Mouse (Mus musculus): Measurements from ENCODE around the gene Dnaaf3. TPM values are rescaled to one million over a fixed set of nuclear protein-coding genes. Genes with fewer than 3 reads are reported as not detected.
A peak's percentile ranks its signal among the peaks of the same experiment; 100 is the strongest.

The Dnaaf3 gene
- total RNA-seq, 2 experiments from 2014 or later: 0.08 to 0.20 TPM

GRCm38 (mm10) chr7:4502421-4503090, 29.7 kb downstream of the Dnaaf3 start:
- DNase-seq: no peak
- intact Hi-C loops (cut with DNase I; ENCODE audit: low total_unique reads): no loop called here

- DNase-seq: peak; percentile 96
- intact Hi-C loops (cut with DNase I; ENCODE audit: low total_unique reads): no loop called here
These were observed 30.5 kb downstream of the Dnaaf3 start, which contains the start of gene Ppp1r12c for GRCm38 (mm10) chr7:4501558-4502397. TSS of gene Ppp1r12c (minus strand) at chr7:4501680.

GRCm38 (mm10) chr7:4500892-4501471, 31.3 kb downstream of the Dnaaf3 start:
- DNase-seq: peak; percentile 55
- intact Hi-C loops (cut with DNase I; ENCODE audit: low total_unique reads): no loop called here

- intact Hi-C loops (cut with DNase I; ENCODE audit: low total_unique reads): no loop called here
- DNase-seq: no peak
These were observed 33.2 kb downstream of the Dnaaf3 start for GRCm38 (mm10) chr7:4499034-4499433.

GRCm38 (mm10) chr7:4498251-4498650, 34.0 kb downstream of the Dnaaf3 start:
- peak; percentile 74 for DNase-seq
- intact Hi-C loops (cut with DNase I; ENCODE audit: low total_unique reads): no loop called here

GRCm38 (mm10) chr7:4497271-4497903, 34.9 kb downstream of the Dnaaf3 start:
- no peak for DNase-seq
- intact Hi-C loops (cut with DNase I; ENCODE audit: low total_unique reads): no loop called here

- DNase-seq: no peak
- intact Hi-C loops (cut with DNase I; ENCODE audit: low total_unique reads): no loop called here
These were observed 35.8 kb downstream of the Dnaaf3 start for GRCm38 (mm10) chr7:4496468-4496867.

- intact Hi-C loops (cut with DNase I; ENCODE audit: low total_unique reads): no loop called here
- DNase-seq: no peak
These were observed 38.3 kb downstream of the Dnaaf3 start for GRCm38 (mm10) chr7:4493991-4494390.

GRCm38 (mm10) chr7:4492284-4493224, 39.7 kb downstream of the Dnaaf3 start:
- intact Hi-C loops (cut with DNase I; ENCODE audit: low total_unique reads): no loop called here
- no peak for DNase-seq

- DNase-seq: no peak
- intact Hi-C loops (cut with DNase I; ENCODE audit: low total_unique reads): no loop called here
These were observed 40.9 kb downstream of the Dnaaf3 start for GRCm38 (mm10) chr7:4491308-4491707.

- intact Hi-C loops (cut with DNase I; ENCODE audit: low total_unique reads): no loop called here
These were observed 50.0 kb downstream of the Dnaaf3 start for GRCm38 (mm10) chr7:4482281-4482680.

GRCm38 (mm10) chr7:4479674-4480073, 52.6 kb downstream of the Dnaaf3 start:
- intact Hi-C loops (cut with DNase I; ENCODE audit: low total_unique reads): no loop called here

More at GRCm38 (mm10) chr7:4482281-4482680, 50.0 kb downstream of the Dnaaf3 start:
- DNase-seq: no peak

GRCm38 (mm10) chr7:4478796-4479291, 53.4 kb downstream of the Dnaaf3 start:
- intact Hi-C loops (cut with DNase I; ENCODE audit: low total_unique reads): no loop called here
- no peak for DNase-seq

More at GRCm38 (mm10) chr7:4479674-4480073, 52.6 kb downstream of the Dnaaf3 start:
- DNase-seq: no peak

- peak; percentile 73 for DNase-seq
- intact Hi-C loops (cut with DNase I; ENCODE audit: low total_unique reads): no loop called here
These were observed 54.0 kb downstream of the Dnaaf3 start for GRCm38 (mm10) chr7:4478021-4478795.

GRCm38 (mm10) chr7:4473940-4474339, 58.3 kb downstream of the Dnaaf3 start:
- intact Hi-C loops (cut with DNase I; ENCODE audit: low total_unique reads): no loop called here
- DNase-seq: no peak
